Mouse (Mus musculus) NIH3T3 (cell line): ENCODE measurements around the gene Hsd17b2.
"Not testable (repeated sequence)": the region's sequence is repeated elsewhere in the genome, so short reads cannot be mapped to it uniquely, and the experiment has no call there.

ENCODE experiments used
- DNase-seq: peaks from one replicate; pipeline ENCODE4 v3.0.0-alpha.2; 2012; ENCODE audit warnings: low read depth

Hsd17b2 gene

GRCm38 (mm10) chr8:117715896-117716295 lies 14.2 kb downstream of the Hsd17b2 start:
- no peak for DNase-seq

GRCm38 (mm10) chr8:117718152-117718860 lies 16.6 kb downstream of the Hsd17b2 start:
- no peak for DNase-seq

- DNase-seq, result no peak
These were observed 24.8 kb downstream of the Hsd17b2 start for GRCm38 (mm10) chr8:117726467-117726866.

GRCm38 (mm10) chr8:117727561-117727960 lies 25.9 kb downstream of the Hsd17b2 start:
- peak; percentile 26 for DNase-seq

GRCm38 (mm10) chr8:117728234-117728633 lies 26.5 kb downstream of the Hsd17b2 start:
- DNase-seq, result no peak

GRCm38 (mm10) chr8:117730980-117731379 lies 29.3 kb downstream of the Hsd17b2 start:
- no peak for DNase-seq

GRCm38 (mm10) chr8:117736657-117737175 lies 35.0 kb downstream of the Hsd17b2 start:
- no peak for DNase-seq

GRCm38 (mm10) chr8:117738206-117738605 lies 36.5 kb downstream of the Hsd17b2 start:
- not testable (repeated sequence) for DNase-seq

- no peak for DNase-seq
These were observed 38.8 kb downstream of the Hsd17b2 start for GRCm38 (mm10) chr8:117740387-117740998.

- peak; percentile 30 for DNase-seq
These were observed 40.8 kb downstream of the Hsd17b2 start for GRCm38 (mm10) chr8:117742431-117743012.

GRCm38 (mm10) chr8:117746651-117747050 lies 44.9 kb downstream of the Hsd17b2 start:
- no peak for DNase-seq

GRCm38 (mm10) chr8:117747428-117747827 lies 45.7 kb downstream of the Hsd17b2 start:
- no peak for DNase-seq

GRCm38 (mm10) chr8:117747886-117748730 lies 46.4 kb downstream of the Hsd17b2 start:
- DNase-seq, result no peak

GRCm38 (mm10) chr8:117749436-117749835 lies 47.7 kb downstream of the Hsd17b2 start:
- no peak for DNase-seq

GRCm38 (mm10) chr8:117757900-117758299 lies 56.2 kb downstream of the Hsd17b2 start:
- DNase-seq, result no peak

GRCm38 (mm10) chr8:117762776-117763175 lies 61.1 kb downstream of the Hsd17b2 start:
- DNase-seq, result no peak

GRCm38 (mm10) chr8:117764625-117765024 lies 62.9 kb downstream of the Hsd17b2 start:
- no peak for DNase-seq

- no peak for DNase-seq
These were observed 64.2 kb downstream of the Hsd17b2 start for GRCm38 (mm10) chr8:117765947-117766346.

- DNase-seq, result no peak
These were observed 67.3 kb downstream of the Hsd17b2 start for GRCm38 (mm10) chr8:117768971-117769370.

- no peak for DNase-seq
These were observed 69.6 kb downstream of the Hsd17b2 start for GRCm38 (mm10) chr8:117771115-117771836.

GRCm38 (mm10) chr8:117772126-117772525 lies 70.4 kb downstream of the Hsd17b2 start:
- DNase-seq, result peak; percentile 62
